Mouse (Mus musculus) olfactory bulb, adult 2 months (tissue): Measurements from ENCODE around the gene Il13. TPM values are rescaled to one million over a fixed set of nuclear protein-coding genes. Genes with fewer than 3 reads are reported as not detected.

Experiments
- H3K27ac ChIP-seq: fragments of 200-500 bp; 2 replicates; pipeline ENCODE4 v1.5.1; 2012; ENCODE audit warnings: low read depth, low read length; ENCODE audit not compliant: insufficient read depth
- H3K4me1 ChIP-seq: fragments of 200-500 bp; 2 replicates; pipeline ENCODE4 v1.6.1; 2012; ENCODE audit warnings: low read length; ENCODE audit not compliant: control insufficient read depth, insufficient read depth
- H3K4me3 ChIP-seq: fragments of 200-500 bp; 2 replicates; pipeline ENCODE4 v1.5.1; 2012; ENCODE audit warnings: mild to moderate bottlenecking, low read depth, low read length, moderate library complexity; ENCODE audit not compliant: insufficient read depth
- CTCF ChIP-seq: fragments of 200-500 bp; IDR thresholded peaks from 2 replicates; pipeline ENCODE4 v1.5.1; 2012; ENCODE audit warnings: low read depth, mild to moderate bottlenecking, low read length, moderate library complexity; ENCODE audit not compliant: insufficient read depth
- POLR2A ChIP-seq: fragments of 200-500 bp; IDR thresholded peaks from 2 replicates; pipeline ENCODE4 v1.6.1; 2012; ENCODE audit warnings: mild to moderate bottlenecking, low read depth, low read length, moderate library complexity; ENCODE audit not compliant: insufficient read depth
- WGBS: fragments of 180-500 bp; shearing (Covaris S2); methylation state at CpG from one replicate; pipeline ENCODE4 v1.1.7; 2018; 5-methylcytosine and 5-hydroxymethylcytosine counted together
- polyA plus RNA-seq: library from polyadenylated mRNA; stranded (reverse); fragments of >200 nt; gene quantifications from 2 replicates; pipeline ENCODE4 v1.2.4, GENCODE M21; 2012; ENCODE audit warnings: low replicate concordance; ENCODE audit not compliant: missing spikeins, insufficient read depth, insufficient read length

The Il13 gene
- not detected in 2 replicates for polyA plus RNA-seq

- H3K4me3 ChIP-seq, result no peak within 1 kb of the TSS
- H3K27ac ChIP-seq, result no peak within 1 kb of the TSS
- WGBS, result 96% methylated on average over 8 of the region's 8 CpGs
- H3K4me1 ChIP-seq, result peaks cover 10% of the 10 kb centered on the region
- TF ChIP-seq CTCF, result no peak
Observed at GRCm38 (mm10) chr11:53634556-53634955, at the start of gene Il13. Gene Il13, minus strand, starts transcription at chr11:53634702.

GRCm38 (mm10) chr11:53682994-53683530 lies 48.6 kb upstream of the Il13 start:
- H3K4me1 ChIP-seq, result no peaks in the 10 kb centered on the region; the same call in 1 of the 2 replicates
- WGBS, result 97% methylated on average over 9 of the region's 9 CpGs

GRCm38 (mm10) chr11:53682170-53682569 lies 47.7 kb upstream of the Il13 start:
- TF ChIP-seq POLR2A (no peak), CTCF (no peak)
- H3K4me3 ChIP-seq, result no peak overlapping the region
- H3K27ac ChIP-seq, result no peak overlapping the region
- 95% methylated on average over 2 of the region's 2 CpGs for WGBS
- H3K4me1 ChIP-seq, result no peaks in the 10 kb centered on the region; the same call in 1 of the 2 replicates

More at GRCm38 (mm10) chr11:53682994-53683530, 48.6 kb upstream of the Il13 start:
- Histone ChIP-seq H3K4me3 (no peak overlapping the region), H3K27ac (no peak overlapping the region)
- TF ChIP-seq CTCF (no peak), POLR2A (no peak)

- no peaks in the 10 kb centered on the region; the same call in 1 of the 2 replicates for H3K4me1 ChIP-seq
- TF ChIP-seq POLR2A, result no peak
- no peak for TF ChIP-seq CTCF
- H3K4me3 ChIP-seq, result no peak overlapping the region
- H3K27ac ChIP-seq, result no peak overlapping the region
- WGBS, result 92% methylated on average over 2 of the region's 2 CpGs
Observed at GRCm38 (mm10) chr11:53681686-53682085, 47.2 kb upstream of the Il13 start.

- Histone ChIP-seq H3K4me1 (no peaks in the 10 kb centered on the region; the same call in 1 of the 2 replicates), H3K4me3 (no peak overlapping the region), H3K27ac (no peak overlapping the region)
- WGBS, result 74% methylated on average over 4 of the region's 4 CpGs
- no peak for TF ChIP-seq CTCF
- TF ChIP-seq POLR2A, result no peak
Observed at GRCm38 (mm10) chr11:53680141-53680540, 45.6 kb upstream of the Il13 start.

- Histone ChIP-seq H3K27ac (no peak overlapping the region), H3K4me3 (no peak overlapping the region), H3K4me1 (no peaks in the 10 kb centered on the region)
- WGBS, result 94% methylated on average over 4 of the region's 4 CpGs
- TF ChIP-seq POLR2A (no peak), CTCF (no peak)
Observed at GRCm38 (mm10) chr11:53671414-53671813, 36.9 kb upstream of the Il13 start.

GRCm38 (mm10) chr11:53664091-53664490 lies 29.6 kb upstream of the Il13 start:
- Histone ChIP-seq H3K27ac (no peak overlapping the region), H3K4me1 (no peaks in the 10 kb centered on the region), H3K4me3 (no peak overlapping the region)
- WGBS, result 81% methylated on average over 5 of the region's 5 CpGs
- TF ChIP-seq CTCF, result no peak
- TF ChIP-seq POLR2A, result no peak

- H3K4me1 ChIP-seq, result no peaks in the 10 kb centered on the region
- 75% methylated on average over 14 of the region's 14 CpGs for WGBS
- H3K4me3 ChIP-seq, result no peak overlapping the region
- H3K27ac ChIP-seq, result no peak overlapping the region
- no peak for TF ChIP-seq POLR2A
- no peak for TF ChIP-seq CTCF
Observed at GRCm38 (mm10) chr11:53662794-53663674, 28.5 kb upstream of the Il13 start.

GRCm38 (mm10) chr11:53657828-53658227 lies 23.3 kb upstream of the Il13 start:
- Histone ChIP-seq H3K4me1 (no peaks in the 10 kb centered on the region), H3K27ac (no peak overlapping the region), H3K4me3 (no peak overlapping the region)
- 84% methylated on average over 6 of the region's 6 CpGs for WGBS
- no peak for TF ChIP-seq POLR2A
- TF ChIP-seq CTCF, result no peak

- H3K4me1 ChIP-seq, result no peaks in the 10 kb centered on the region
- WGBS, result 83% methylated on average over 8 of the region's 8 CpGs
- no peak overlapping the region for H3K27ac ChIP-seq
- no peak overlapping the region for H3K4me3 ChIP-seq
- TF ChIP-seq CTCF (no peak), POLR2A (no peak)
Observed at GRCm38 (mm10) chr11:53657381-53657780, 22.9 kb upstream of the Il13 start.
